Mouse (Mus musculus): ENCODE results near the gene Cldn2. TPM values are rescaled to one million over a fixed set of nuclear protein-coding genes. Genes with fewer than 3 reads are reported as not detected.

Cldn2 gene
- polyA plus RNA-seq, 1 experiment from 2014 or later, result 0.85 TPM

DNA sequence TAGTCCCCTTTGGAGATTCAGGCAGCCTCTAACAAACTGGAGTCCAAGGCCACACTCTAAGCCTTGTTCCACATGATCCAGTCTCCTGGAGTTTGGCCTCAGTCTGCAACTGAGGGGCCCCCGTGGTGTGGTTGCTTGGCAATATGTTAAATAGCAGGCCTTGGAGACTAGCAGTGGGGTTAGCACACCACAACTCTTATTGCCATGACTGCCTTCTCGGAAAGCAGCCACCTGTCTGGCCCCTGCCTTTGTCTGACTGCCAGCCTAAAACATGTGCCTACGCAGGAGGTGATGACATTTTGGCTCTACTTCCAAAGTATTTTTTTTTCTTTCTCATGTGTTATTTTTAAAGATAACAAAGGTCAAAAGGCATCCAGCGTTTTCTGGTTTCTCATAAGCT lies 7.5 kb downstream of the Cldn2 start:
- Histone ChIP-seq H3K4me2 (no peak overlapping the region), H3K27ac (replicated peaks) (no peak overlapping the region), H3K36me3 (replicated peaks) (no peaks in the 10 kb centered on the region), H3K9me3 (replicated peaks) (no peaks in the 10 kb centered on the region), H3K27me3 (no peaks in the 10 kb centered on the region), H3K4me3 (replicated peaks) (no peak overlapping the region), H3K9ac (no peak overlapping the region), H3K4me1 (replicated peaks) (no peaks in the 10 kb centered on the region)
- ATAC-seq (ENCODE audit: insufficient read depth), result no peak
- 49% methylated on average over 4 of the region's 4 CpGs for WGBS (ENCODE audit: insufficient replicate concordance)

GRCm38 (mm10) chrX:139808501-139808900 lies 7.9 kb downstream of the Cldn2 start:
- H3K9ac ChIP-seq, result no peak overlapping the region

DNA sequence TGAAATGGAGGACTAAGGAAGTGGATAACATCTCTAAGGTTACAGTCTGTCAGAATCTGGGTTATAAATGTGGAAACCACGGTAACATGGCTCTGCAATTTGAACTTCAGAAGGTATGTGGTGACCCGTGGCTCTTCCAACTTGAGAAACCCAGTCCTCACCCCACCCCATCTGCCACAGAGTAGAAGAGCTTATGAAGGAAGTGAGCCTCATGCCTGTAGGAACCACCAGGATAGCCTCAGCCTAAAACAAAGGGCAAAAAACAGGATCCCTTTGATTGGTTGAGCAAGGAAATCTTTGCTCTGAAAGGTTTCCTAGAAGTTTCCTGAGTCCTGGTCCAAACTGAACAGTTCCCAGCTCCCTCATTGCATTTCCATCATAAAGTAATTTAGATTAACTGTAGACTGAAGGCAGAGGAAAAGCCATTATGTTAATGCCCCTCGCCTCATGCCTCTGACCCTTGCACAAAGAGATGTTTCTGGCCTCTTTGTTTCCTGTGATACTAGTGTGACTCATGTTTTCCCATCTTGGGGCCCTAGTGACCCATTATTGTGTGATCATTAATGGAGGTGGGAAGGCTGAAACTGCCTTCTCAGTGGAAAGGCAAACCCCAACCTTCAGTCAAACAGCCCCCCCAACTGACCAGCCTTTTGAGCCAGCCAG lies 12.1 kb downstream of the Cldn2 start:
- Histone ChIP-seq H3K4me3 (replicated peaks) (no peak overlapping the region), H3K4me2 (no peak overlapping the region), H3K27me3 (no peaks in the 10 kb centered on the region), H3K36me3 (replicated peaks) (no peaks in the 10 kb centered on the region), H3K4me1 (replicated peaks) (peaks cover 23% of the 10 kb centered on the region), H3K9me3 (replicated peaks) (no peaks in the 10 kb centered on the region), H3K9ac (no peak overlapping the region), H3K27ac (replicated peaks) (no peak overlapping the region)
- no peak for ATAC-seq (ENCODE audit: insufficient read depth)
- WGBS (ENCODE audit: insufficient replicate concordance), result 39% methylated on average over 3 of the region's 3 CpGs

More at GRCm38 (mm10) chrX:139808501-139808900, 7.9 kb downstream of the Cldn2 start:
- ATAC-seq (ENCODE audit: insufficient read depth), result no peak
- H3K4me3 ChIP-seq (replicated peaks), result no peak overlapping the region
- H3K4me1 ChIP-seq (replicated peaks), result peaks cover 3% of the 10 kb centered on the region
- no peak overlapping the region for H3K4me2 ChIP-seq
- no peaks in the 10 kb centered on the region for H3K27me3 ChIP-seq
- H3K9me3 ChIP-seq (replicated peaks), result no peaks in the 10 kb centered on the region
- 78% methylated on average over 10 of the region's 10 CpGs for WGBS (ENCODE audit: insufficient replicate concordance)
- no peaks in the 10 kb centered on the region for H3K36me3 ChIP-seq (replicated peaks)
- no peak overlapping the region for H3K27ac ChIP-seq (replicated peaks)

GRCm38 (mm10) chrX:139813299-139814002 lies 12.8 kb downstream of the Cldn2 start:
- no peaks in the 10 kb centered on the region for H3K27me3 ChIP-seq
- no peak overlapping the region for H3K9ac ChIP-seq
- ATAC-seq (ENCODE audit: insufficient read depth), result peak; percentile 77
- no peaks in the 10 kb centered on the region for H3K9me3 ChIP-seq (replicated peaks)
- 42% methylated on average over 9 of the region's 9 CpGs for WGBS (ENCODE audit: insufficient replicate concordance)
- no peak overlapping the region for H3K4me3 ChIP-seq (replicated peaks)
- peak overlapping the region; percentile 49 for H3K4me2 ChIP-seq
- peak overlapping the region; percentile 61; the same call in 1 of the 2 replicates for H3K27ac ChIP-seq (replicated peaks)
- H3K4me1 ChIP-seq (replicated peaks), result peaks cover 23% of the 10 kb centered on the region
- H3K36me3 ChIP-seq (replicated peaks), result no peaks in the 10 kb centered on the region

DNA sequence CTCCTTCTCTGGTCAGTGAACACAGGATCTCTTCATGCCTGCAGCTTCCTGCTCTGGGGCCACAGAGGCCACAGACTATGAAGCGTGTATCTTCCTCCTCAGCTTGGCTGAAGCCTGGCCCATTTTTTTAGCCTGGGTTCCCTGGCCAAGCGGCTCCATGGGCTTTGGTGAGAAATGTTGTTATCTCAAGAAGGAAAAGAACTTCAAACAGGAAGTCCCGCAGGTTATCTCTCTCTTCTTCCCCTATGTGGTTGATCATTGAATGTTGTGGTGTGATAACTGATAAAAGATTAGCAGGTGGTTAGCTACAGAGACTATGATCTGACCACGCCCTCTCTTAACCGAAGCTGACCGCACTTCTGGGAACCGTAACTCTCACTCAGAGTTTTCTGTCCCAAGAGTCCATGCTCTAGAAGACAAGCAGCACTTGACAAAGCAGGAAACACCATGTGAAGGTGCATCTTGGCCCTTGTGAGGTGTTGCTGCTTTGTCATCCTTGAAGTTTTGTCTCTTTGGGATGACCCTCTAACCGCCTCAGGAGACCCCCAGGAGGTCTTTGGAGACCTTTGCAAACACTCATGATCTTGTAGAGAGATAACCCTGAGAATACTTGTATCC lies 13.5 kb downstream of the Cldn2 start:
- H3K4me2 ChIP-seq, result peak overlapping the region; percentile 49
- H3K4me1 ChIP-seq (replicated peaks), result peaks cover 23% of the 10 kb centered on the region
- H3K36me3 ChIP-seq (replicated peaks), result no peaks in the 10 kb centered on the region
- 31% methylated on average over 8 of the region's 8 CpGs for WGBS (ENCODE audit: insufficient replicate concordance)
- H3K9ac ChIP-seq, result no peak overlapping the region
- H3K27ac ChIP-seq (replicated peaks), result peak overlapping the region; percentile 61; the same call in 1 of the 2 replicates
- H3K4me3 ChIP-seq (replicated peaks), result 0 out of 2 replicates have a peak overlapping the region, but pooled peaks have one; percentile 2
- no peaks in the 10 kb centered on the region for H3K27me3 ChIP-seq
- peak; percentile 88 for ATAC-seq (ENCODE audit: insufficient read depth)
- no peaks in the 10 kb centered on the region for H3K9me3 ChIP-seq (replicated peaks)

DNA sequence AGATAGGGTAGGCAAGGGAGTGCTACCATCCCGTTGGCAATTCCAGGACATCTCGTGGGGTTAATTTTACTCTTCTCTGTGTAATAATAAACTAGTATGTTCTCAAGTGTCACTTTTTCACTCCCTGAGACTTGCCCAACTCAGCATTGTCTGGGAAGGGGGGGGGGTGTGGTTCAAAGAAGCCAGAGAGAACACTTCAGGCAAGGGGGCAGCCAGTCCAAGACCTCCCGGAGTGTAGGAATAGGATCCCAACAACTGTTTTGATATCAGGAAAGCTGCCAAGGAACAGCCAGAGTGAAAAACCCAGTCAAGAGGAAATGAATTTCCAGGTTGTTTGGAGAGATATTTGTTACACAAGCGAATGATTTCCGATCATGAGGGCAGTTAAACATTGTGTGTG lies 14.6 kb downstream of the Cldn2 start:
- H3K36me3 ChIP-seq (replicated peaks), result no peaks in the 10 kb centered on the region
- WGBS (ENCODE audit: insufficient replicate concordance), result 51% methylated on average over 5 of the region's 5 CpGs

DNA sequence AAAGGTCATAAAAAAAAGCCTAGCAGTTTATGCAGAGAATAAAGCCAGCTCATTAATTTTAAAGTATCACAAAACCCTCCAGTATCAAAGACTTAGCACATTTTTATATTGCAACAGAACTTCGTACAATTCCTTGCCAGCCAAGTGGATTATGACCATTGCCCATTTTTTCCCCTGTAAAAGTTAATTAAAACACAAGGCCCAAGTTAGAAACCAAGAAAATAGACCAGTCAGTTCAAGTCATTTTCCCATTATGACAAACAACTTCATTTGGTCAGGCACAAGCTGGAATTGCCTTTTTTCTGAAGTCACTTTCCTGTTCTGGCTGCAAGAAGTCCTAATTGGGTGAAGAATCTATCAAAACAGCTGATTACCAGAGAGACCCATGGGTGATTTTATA lies 24.8 kb downstream of the Cldn2 start:
- Histone ChIP-seq H3K27ac (replicated peaks) (no peak overlapping the region), H3K9ac (no peak overlapping the region), H3K9me3 (replicated peaks) (no peaks in the 10 kb centered on the region), H3K27me3 (no peaks in the 10 kb centered on the region), H3K36me3 (replicated peaks) (no peaks in the 10 kb centered on the region), H3K4me2 (no peak overlapping the region), H3K4me3 (replicated peaks) (no peak overlapping the region), H3K4me1 (replicated peaks) (peaks cover 6% of the 10 kb centered on the region; the same call in 1 of the 2 replicates)
- no peak for ATAC-seq (ENCODE audit: insufficient read depth)
- WGBS (ENCODE audit: insufficient replicate concordance), result 70% methylated on average over 1 of the region's 1 CpGs

More for the DNA sequence above, 14.6 kb downstream of the Cldn2 start:
- H3K4me1 ChIP-seq (replicated peaks), result peaks cover 23% of the 10 kb centered on the region
- no peaks in the 10 kb centered on the region for H3K27me3 ChIP-seq
- H3K9ac ChIP-seq, result no peak overlapping the region
- ATAC-seq (ENCODE audit: insufficient read depth), result no peak
- H3K9me3 ChIP-seq (replicated peaks), result no peaks in the 10 kb centered on the region
- no peak overlapping the region for H3K4me2 ChIP-seq
- no peak overlapping the region for H3K27ac ChIP-seq (replicated peaks)
- H3K4me3 ChIP-seq (replicated peaks), result no peak overlapping the region

GRCm38 (mm10) chrX:139826926-139827325 lies 26.3 kb downstream of the Cldn2 start:
- ATAC-seq (ENCODE audit: insufficient read depth), result no peak
- H3K27me3 ChIP-seq, result no peaks in the 10 kb centered on the region
- no peak overlapping the region for H3K9ac ChIP-seq
- H3K27ac ChIP-seq (replicated peaks), result no peak overlapping the region
- H3K36me3 ChIP-seq (replicated peaks), result no peaks in the 10 kb centered on the region
- H3K9me3 ChIP-seq (replicated peaks), result no peaks in the 10 kb centered on the region
- H3K4me3 ChIP-seq (replicated peaks), result no peak overlapping the region
- H3K4me1 ChIP-seq (replicated peaks), result peaks cover 6% of the 10 kb centered on the region; the same call in 1 of the 2 replicates
- WGBS (ENCODE audit: insufficient replicate concordance), result 30% methylated on average over 4 of the region's 4 CpGs
- no peak overlapping the region for H3K4me2 ChIP-seq

- ATAC-seq (ENCODE audit: insufficient read depth), result no peak
- Histone ChIP-seq H3K27me3 (no peaks in the 10 kb centered on the region), H3K4me2 (no peak overlapping the region), H3K9ac (no peak overlapping the region), H3K9me3 (replicated peaks) (no peaks in the 10 kb centered on the region), H3K27ac (replicated peaks) (no peak overlapping the region), H3K4me1 (replicated peaks) (peaks cover 6% of the 10 kb centered on the region; the same call in 1 of the 2 replicates), H3K36me3 (replicated peaks) (no peaks in the 10 kb centered on the region), H3K4me3 (replicated peaks) (no peak overlapping the region)
- 65% methylated on average over 6 of the region's 6 CpGs for WGBS (ENCODE audit: insufficient replicate concordance)
These were observed 27.9 kb downstream of the Cldn2 start for GRCm38 (mm10) chrX:139828363-139829092.

DNA sequence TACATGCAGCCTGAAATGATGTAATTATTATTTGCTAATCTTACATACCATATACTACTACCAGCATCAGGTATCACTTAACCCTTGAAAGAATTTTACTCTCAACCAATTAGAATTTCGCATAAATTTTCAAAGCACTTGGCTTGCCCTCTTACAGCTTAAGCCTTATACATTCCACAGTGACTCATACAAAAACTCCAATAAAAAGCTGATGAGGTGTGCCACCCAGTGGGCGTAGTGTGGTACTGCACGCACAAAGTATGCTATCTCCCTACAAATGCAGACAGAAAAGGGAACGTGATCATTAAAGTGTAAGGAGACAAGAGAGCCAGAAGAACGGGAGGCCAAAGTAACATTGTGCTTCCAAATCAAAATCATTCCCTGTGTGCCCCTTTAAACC lies 31.8 kb downstream of the Cldn2 start:
- H3K4me3 ChIP-seq (replicated peaks), result no peak overlapping the region
- no peaks in the 10 kb centered on the region for H3K27me3 ChIP-seq
- ATAC-seq (ENCODE audit: insufficient read depth), result no peak
- H3K4me1 ChIP-seq (replicated peaks), result peaks cover 2% of the 10 kb centered on the region; the same call in 1 of the 2 replicates
- no peak overlapping the region for H3K27ac ChIP-seq (replicated peaks)
- H3K9ac ChIP-seq, result no peak overlapping the region
- WGBS (ENCODE audit: insufficient replicate concordance), result 11% methylated on average over 5 of the region's 5 CpGs
- H3K36me3 ChIP-seq (replicated peaks), result no peaks in the 10 kb centered on the region
- H3K9me3 ChIP-seq (replicated peaks), result no peaks in the 10 kb centered on the region
- H3K4me2 ChIP-seq, result no peak overlapping the region

GRCm38 (mm10) chrX:139839057-139839456 lies 38.4 kb downstream of the Cldn2 start:
- Histone ChIP-seq H3K4me3 (replicated peaks) (no peak overlapping the region), H3K4me2 (no peak overlapping the region), H3K36me3 (replicated peaks) (no peaks in the 10 kb centered on the region), H3K4me1 (replicated peaks) (no peaks in the 10 kb centered on the region), H3K27ac (replicated peaks) (no peak overlapping the region), H3K9ac (no peak overlapping the region), H3K27me3 (no peaks in the 10 kb centered on the region), H3K9me3 (replicated peaks) (no peaks in the 10 kb centered on the region)
- no peak for ATAC-seq (ENCODE audit: insufficient read depth)
- WGBS (ENCODE audit: insufficient replicate concordance), result 47% methylated on average over 3 of the region's 3 CpGs

Data from liver, embryonic 15.5 days (tissue).